ENCODE assay signal across 22 mouse cellular contexts in genomic region chr10:126121626-126122025, GRCm38 (mm10).
"Had no signal": no experiment of that assay in that cellular context is flagged by ENCODE, and none has a peak within 500 bp of the region (broad histone marks: within the 10 kb centered on the region; RNA-seq: fewer than 3 reads in every experiment).

No protein-coding gene starts in this region.

- H3K27ac ChIP-seq: heart, embryonic 13.5 days; heart, embryonic 15.5 days; hindbrain, embryonic 13.5 days; hindbrain, embryonic 15.5 days; hindbrain, postnatal 0 days; liver, embryonic 13.5 days; liver, embryonic 15.5 days had no signal

- H3K36me3 ChIP-seq: heart, embryonic 13.5 days; heart, embryonic 15.5 days; hindbrain, embryonic 13.5 days; hindbrain, embryonic 15.5 days; liver, embryonic 13.5 days; liver, embryonic 15.5 days had no signal

- H3K4me3 ChIP-seq: heart, embryonic 13.5 days; heart, embryonic 15.5 days; hindbrain, embryonic 13.5 days; hindbrain, embryonic 15.5 days; liver, embryonic 13.5 days; liver, embryonic 15.5 days had no signal

- H3K9me3 ChIP-seq: heart, embryonic 13.5 days; heart, embryonic 15.5 days; hindbrain, embryonic 13.5 days; hindbrain, embryonic 15.5 days; liver, embryonic 15.5 days had no signal

- H3K4me2 ChIP-seq: heart, embryonic 11.5 days; heart, embryonic 13.5 days; heart, embryonic 15.5 days; hindbrain, embryonic 13.5 days; hindbrain, embryonic 15.5 days; liver, embryonic 11.5 days; liver, embryonic 13.5 days; liver, embryonic 15.5 days had no signal

- H3K27me3 ChIP-seq: heart, embryonic 13.5 days; heart, embryonic 15.5 days; hindbrain, embryonic 13.5 days; hindbrain, embryonic 15.5 days; liver, embryonic 13.5 days; liver, embryonic 15.5 days had no signal

- H3K9ac ChIP-seq: heart, embryonic 13.5 days; heart, embryonic 15.5 days; hindbrain, embryonic 13.5 days; hindbrain, embryonic 15.5 days; liver, embryonic 13.5 days; liver, embryonic 15.5 days had no signal

- H3K4me1 ChIP-seq: heart, embryonic 13.5 days; heart, embryonic 15.5 days; hindbrain, embryonic 13.5 days; hindbrain, embryonic 15.5 days; liver, embryonic 13.5 days; liver, embryonic 15.5 days had no signal

- DNase-seq: gastrocnemius, postnatal 14 days; gastrocnemius, postnatal 36 days; heart, adult 18-20 months; heart, postnatal 14 days; heart, postnatal 36 days; kidney, adult 11 months; kidney, adult 8-10 months; kidney, postnatal 14 days; kidney, postnatal 36 days; layer of hippocampus, adult 9-11 months; layer of hippocampus, postnatal 36 days; liver; liver, embryonic 13.5 days had no signal

- ATAC-seq: hindbrain, postnatal 0 days; intestine, embryonic 16.5 days had no signal
